Comparison of ENCODE assay signal across 9 mouse cellular contexts in the genomic region with DNA sequence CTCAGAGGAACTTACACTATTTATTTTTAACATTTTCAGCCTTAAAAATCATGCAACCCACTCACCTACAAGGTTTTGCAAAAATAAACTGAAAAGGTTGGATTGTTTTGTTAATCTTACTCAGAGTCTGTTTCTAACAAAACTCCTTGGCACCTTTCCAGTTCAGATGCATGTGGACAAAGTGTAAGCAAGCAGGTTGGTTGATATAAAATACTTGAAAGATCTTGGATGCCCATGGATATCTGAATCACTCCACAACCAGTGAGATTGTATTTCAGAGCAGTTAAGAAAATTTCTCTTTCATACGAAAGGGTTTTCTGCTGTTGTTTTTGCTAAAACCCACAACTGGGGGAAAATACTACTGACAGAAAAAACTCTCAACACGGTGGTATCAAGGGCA. TPM values are rescaled to one million over a fixed set of nuclear protein-coding genes. Genes with fewer than 3 reads are reported as not detected.
DNase-seq lines count a peak whose midpoint lies in the region; ATAC-seq and TF ChIP-seq lines count a peak whose summit lies in the region.
"Had no signal": no experiment of that assay in that cellular context is flagged by ENCODE, and none has a peak within 500 bp of the region (broad histone marks: within the 10 kb centered on the region; RNA-seq: fewer than 3 reads in every experiment).

No protein-coding gene starts in this region.

- H3K4me1 ChIP-seq in heart, embryonic 10.5 days: peaks cover 27% of the 10 kb centered on the region
- peaks cover 32% of the 10 kb centered on the region for H3K4me1 ChIP-seq in G1E (ENCODE audit: insufficient read depth, low read depth, low read length)
- peaks cover 38% of the 10 kb centered on the region for H3K4me1 ChIP-seq in heart, embryonic 13.5 days
- peaks cover 15% of the 10 kb centered on the region; the same call in 1 of the 2 replicates for H3K4me1 ChIP-seq in liver, postnatal 0 days (ENCODE audit: insufficient read depth)

- H3K4me3 ChIP-seq in heart, embryonic 10.5 days: peak overlapping the region; percentile 94
- H3K4me3 ChIP-seq in G1E (ENCODE audit: low read depth, low read length): peak overlapping the region; percentile 80; the same call in 1 of the 2 replicates
- H3K4me3 ChIP-seq in heart, embryonic 13.5 days: peak overlapping the region; percentile 78
- H3K4me3 ChIP-seq in liver, postnatal 0 days (ENCODE audit: low read depth, low read length): peak overlapping the region; percentile 86
- H3K4me3 ChIP-seq: midbrain, embryonic 13.5 days had no signal

- no peak for ATAC-seq in G1E (ENCODE audit: extremely low read depth, insufficient number of reproducible peaks, low FRiP score, poor library complexity, severe bottlenecking)
- no peak for ATAC-seq in heart, embryonic 13.5 days (ENCODE audit: extremely low read depth, insufficient number of reproducible peaks, low FRiP score, low TSS enrichment)
- ATAC-seq in liver, postnatal 0 days: no peak
- ATAC-seq: midbrain, embryonic 13.5 days had no signal

- whole genome bisulfite sequencing in heart, embryonic 10.5 days: 38% methylated on average over 2 of the region's 2 CpGs
- 27% methylated on average over 2 of the region's 2 CpGs for WGBS in heart, embryonic 13.5 days
- 19% methylated on average over 2 of the region's 2 CpGs for WGBS in liver, postnatal 0 days (ENCODE audit: insufficient replicate concordance)

- H3K27me3 ChIP-seq in heart, embryonic 10.5 days (ENCODE audit: insufficient read depth, poor library complexity, severe bottlenecking): no peaks in the 10 kb centered on the region
- no peaks in the 10 kb centered on the region for H3K27me3 ChIP-seq in G1E (ENCODE audit: insufficient read depth, low read length)
- no peaks in the 10 kb centered on the region for H3K27me3 ChIP-seq in heart, embryonic 13.5 days (replicated peaks)
- no peaks in the 10 kb centered on the region for H3K27me3 ChIP-seq in liver, postnatal 0 days (ENCODE audit: insufficient read depth, low read length)

- intact Hi-C loops in heart, postnatal 36 days (cut with DNase I): loop anchor here (5.0 kb wide), 4 partner anchors 42 to 423 kb away; no protein-coding TSS in a partner anchor

- H3K27ac ChIP-seq in heart, embryonic 10.5 days: no peak overlapping the region
- H3K27ac ChIP-seq in heart, embryonic 13.5 days (replicated peaks): no peak overlapping the region
- no peak overlapping the region for H3K27ac ChIP-seq in liver, postnatal 0 days (ENCODE audit: low read depth)
- H3K27ac ChIP-seq: midbrain, embryonic 13.5 days had no signal

- no peaks in the 10 kb centered on the region for H3K36me3 ChIP-seq in heart, embryonic 10.5 days
- no peaks in the 10 kb centered on the region for H3K36me3 ChIP-seq in G1E (replicated peaks)
- H3K36me3 ChIP-seq in heart, embryonic 13.5 days: no peaks in the 10 kb centered on the region
- H3K36me3 ChIP-seq in liver, postnatal 0 days (replicated peaks; ENCODE audit: insufficient read depth, low read length): no peaks in the 10 kb centered on the region
- H3K36me3 ChIP-seq: midbrain, embryonic 13.5 days had no signal

- TF ChIP-seq CTCF in G1E (IDR thresholded peaks at IDR 0.05; ENCODE audit: low read depth, low read length): no peak
- no peak for TF ChIP-seq CTCF in liver, postnatal 0 days (IDR thresholded peaks at IDR 0.05; ENCODE audit: low read depth)

- H3K9me3 ChIP-seq in heart, embryonic 10.5 days: no peaks in the 10 kb centered on the region
- peaks cover 6% of the 10 kb centered on the region for H3K9me3 ChIP-seq in G1E (replicated peaks)
- H3K9me3 ChIP-seq in heart, embryonic 13.5 days: no peaks in the 10 kb centered on the region
- H3K9me3 ChIP-seq in liver, postnatal 0 days (ENCODE audit: low read length): no peaks in the 10 kb centered on the region
- H3K9me3 ChIP-seq: midbrain, embryonic 13.5 days had no signal

- no peak for TF ChIP-seq EP300 in liver, postnatal 0 days (IDR thresholded peaks at IDR 0.05; ENCODE audit: low read depth)

- no peak for DNase-seq in heart, embryonic 10.5 days (ENCODE audit: low spot score)
- no peak for DNase-seq in heart, postnatal 36 days
- DNase-seq in G1E (ENCODE audit: low spot score): no peak
- DNase-seq in liver, postnatal 0 days: no peak
- DNase-seq in right cerebral cortex, adult 18-20 months: no peak
- no peak for DNase-seq in layer of hippocampus, adult 11-12 months (ENCODE audit: low spot score)
- no peak for DNase-seq in spleen, postnatal 4 days (ENCODE audit: low spot score in 2 of 2)

- peak overlapping the region; percentile 98 for H3K9ac ChIP-seq in heart, embryonic 13.5 days
- peak overlapping the region; percentile 98 for H3K9ac ChIP-seq in liver, postnatal 0 days (replicated peaks)
- H3K9ac ChIP-seq: midbrain, embryonic 13.5 days had no signal

- peak overlapping the region; percentile 81 for H3K4me2 ChIP-seq in heart, embryonic 13.5 days
- H3K4me2 ChIP-seq in liver, postnatal 0 days (ENCODE audit: low read depth, low read length): peak overlapping the region; percentile 82
- H3K4me2 ChIP-seq: midbrain, embryonic 13.5 days had no signal

RNA-seq across cellular contexts. Expression of a gene that starts 8.9 kb away (rescaled TPM):
- polyA plus RNA-seq in heart, embryonic 10.5 days (2016; fragmentation: Nextera tagmentation; extraction: Ambion mirVana): 21.8 and 27.6 TPM in 2 replicates
- total RNA-seq in heart, postnatal 36 days (2021): 100 to 1,000 TPM in 1 of 2 experiments, 10 to 100 TPM in 1; 97.7 to 101 TPM
- total RNA-seq in G1E (2014; fragmentation: Nextera tagmentation): 133 and 147 TPM in 2 replicates
- total RNA-seq in G1E (2017): 133 and 142 TPM in 2 replicates
- polyA plus RNA-seq in G1E (2012): 45.1 and 56.2 TPM in 2 replicates
- polyA plus RNA-seq in heart, embryonic 13.5 days (2015; fragmentation: Nextera tagmentation; extraction: Ambion mirVana): 21.2 and 22.6 TPM in 2 replicates
- polyA plus RNA-seq in liver, postnatal 0 days (2015; fragmentation: Nextera tagmentation; extraction: Ambion mirVana): 27.1 and 30.7 TPM in 2 replicates
